Mouse (Mus musculus): ENCODE data around the gene Cfdp1. TPM values are rescaled to one million over a fixed set of nuclear protein-coding genes. Genes with fewer than 3 reads are reported as not detected.

The Cfdp1 gene
- polyA plus RNA-seq, 1 experiment, result 94.5 TPM

- Histone ChIP-seq H3K27ac (ENCODE audit: insufficient read depth, low read length) (no peak overlapping the region), H3K27me3 (ENCODE audit: control insufficient read depth, insufficient read depth, low read length) (no peaks in the 10 kb centered on the region), H3K4me3 (replicated peaks; ENCODE audit: insufficient read depth, low read depth, low read length) (no peak overlapping the region), H3K4me1 (ENCODE audit: control insufficient read depth, insufficient read depth, low read length) (peaks cover 20% of the 10 kb centered on the region)
- TF ChIP-seq CTCF (IDR thresholded peaks at IDR 0.05; ENCODE audit: borderline replicate concordance, insufficient read depth, low read depth, low read length) (peak; percentile 25; the same call in 1 of the 2 replicates), POLR2A (IDR thresholded peaks at IDR 0.05; ENCODE audit: borderline replicate concordance, insufficient read depth, low read length) (no peak)
- 35% methylated on average over 9 of the region's 9 CpGs for whole genome bisulfite sequencing
- DNase-seq, result peak in 1 of 2 experiments; percentile 30
Observed at GRCm38 (mm10) chr8:111782671-111783394, 71.3 kb downstream of the Cfdp1 start.

- WGBS, result 81% methylated on average over 2 of the region's 2 CpGs
- no peak for DNase-seq
- Histone ChIP-seq H3K27me3 (ENCODE audit: control insufficient read depth, insufficient read depth, low read length) (no peaks in the 10 kb centered on the region), H3K27ac (ENCODE audit: insufficient read depth, low read length) (no peak overlapping the region), H3K4me3 (replicated peaks; ENCODE audit: insufficient read depth, low read depth, low read length) (no peak overlapping the region), H3K4me1 (ENCODE audit: control insufficient read depth, insufficient read depth, low read length) (peaks cover 14% of the 10 kb centered on the region)
- no peak for TF ChIP-seq CTCF (IDR thresholded peaks at IDR 0.05; ENCODE audit: borderline replicate concordance, insufficient read depth, low read depth, low read length)
- TF ChIP-seq POLR2A (IDR thresholded peaks at IDR 0.05; ENCODE audit: borderline replicate concordance, insufficient read depth, low read length), result no peak
Observed at GRCm38 (mm10) chr8:111782161-111782560, 71.9 kb downstream of the Cfdp1 start.

- Histone ChIP-seq H3K4me1 (ENCODE audit: control insufficient read depth, insufficient read depth, low read length) (peaks cover 7% of the 10 kb centered on the region), H3K4me3 (replicated peaks; ENCODE audit: insufficient read depth, low read depth, low read length) (no peak overlapping the region), H3K27ac (ENCODE audit: insufficient read depth, low read length) (no peak overlapping the region), H3K27me3 (ENCODE audit: control insufficient read depth, insufficient read depth, low read length) (no peaks in the 10 kb centered on the region)
- TF ChIP-seq POLR2A (IDR thresholded peaks at IDR 0.05; ENCODE audit: borderline replicate concordance, insufficient read depth, low read length) (no peak), CTCF (IDR thresholded peaks at IDR 0.05; ENCODE audit: borderline replicate concordance, insufficient read depth, low read depth, low read length) (no peak)
- no peak for DNase-seq
- WGBS, result 94% methylated on average over 10 of the region's 10 CpGs
Observed at GRCm38 (mm10) chr8:111780697-111781424, 73.2 kb downstream of the Cfdp1 start.

DNA sequence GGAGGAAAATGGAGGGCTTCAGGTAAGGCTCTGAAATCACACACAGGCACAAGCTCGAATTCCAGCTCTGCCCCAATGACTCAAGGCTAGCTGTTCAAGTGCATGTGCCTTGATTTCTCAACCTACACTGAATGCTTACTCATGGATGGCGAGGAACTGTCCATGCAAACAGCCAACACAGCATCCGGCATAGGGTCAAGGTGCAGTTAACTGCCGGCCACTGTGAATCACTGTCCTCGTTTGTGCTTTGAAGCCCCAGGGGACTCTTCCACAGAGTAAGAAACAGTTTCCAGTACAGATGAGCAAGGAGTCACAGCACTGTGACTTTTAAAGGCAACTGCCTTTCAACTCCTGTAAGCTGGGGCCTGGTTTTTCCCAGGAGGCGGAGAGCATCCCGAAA lies 74.4 kb downstream of the Cfdp1 start:
- no peak overlapping the region for H3K4me3 ChIP-seq (replicated peaks; ENCODE audit: insufficient read depth, low read depth, low read length)
- peaks cover 7% of the 10 kb centered on the region for H3K4me1 ChIP-seq (ENCODE audit: control insufficient read depth, insufficient read depth, low read length)
- no peak overlapping the region; the same call in 1 of the 2 replicates for H3K27ac ChIP-seq (ENCODE audit: insufficient read depth, low read length)
- TF ChIP-seq POLR2A (IDR thresholded peaks at IDR 0.05; ENCODE audit: borderline replicate concordance, insufficient read depth, low read length), result no peak
- TF ChIP-seq CTCF (IDR thresholded peaks at IDR 0.05; ENCODE audit: borderline replicate concordance, insufficient read depth, low read depth, low read length), result no peak
- no peak for DNase-seq
- no peaks in the 10 kb centered on the region for H3K27me3 ChIP-seq (ENCODE audit: control insufficient read depth, insufficient read depth, low read length)
- WGBS, result 77% methylated on average over 7 of the region's 7 CpGs

DNA sequence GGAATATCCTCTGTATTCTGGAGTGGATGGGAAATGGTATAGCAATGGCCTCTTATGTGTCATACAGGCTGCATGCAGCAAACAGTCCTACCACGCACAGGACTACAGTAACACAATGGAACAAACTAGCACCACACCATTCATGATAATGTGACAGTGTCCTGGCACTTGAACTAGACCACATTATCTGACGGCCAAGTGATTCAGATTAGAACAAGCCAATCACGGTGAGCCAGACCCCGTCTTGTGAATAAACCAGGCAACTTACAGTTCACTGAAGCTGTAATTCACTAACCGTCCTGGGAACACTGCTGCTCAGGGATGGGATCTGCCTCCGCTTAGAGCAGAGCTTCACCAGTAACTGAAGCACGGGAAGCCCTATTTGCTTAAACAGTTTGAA lies 75.3 kb downstream of the Cfdp1 start:
- Histone ChIP-seq H3K4me3 (replicated peaks; ENCODE audit: insufficient read depth, low read depth, low read length) (no peak overlapping the region), H3K4me1 (ENCODE audit: control insufficient read depth, insufficient read depth, low read length) (peaks cover 7% of the 10 kb centered on the region), H3K27ac (ENCODE audit: insufficient read depth, low read length) (no peak overlapping the region), H3K27me3 (ENCODE audit: control insufficient read depth, insufficient read depth, low read length) (no peaks in the 10 kb centered on the region)
- 51% methylated on average over 7 of the region's 7 CpGs for WGBS
- no peak for DNase-seq
- TF ChIP-seq CTCF (IDR thresholded peaks at IDR 0.05; ENCODE audit: borderline replicate concordance, insufficient read depth, low read depth, low read length) (no peak), POLR2A (IDR thresholded peaks at IDR 0.05; ENCODE audit: borderline replicate concordance, insufficient read depth, low read length) (no peak)

DNA sequence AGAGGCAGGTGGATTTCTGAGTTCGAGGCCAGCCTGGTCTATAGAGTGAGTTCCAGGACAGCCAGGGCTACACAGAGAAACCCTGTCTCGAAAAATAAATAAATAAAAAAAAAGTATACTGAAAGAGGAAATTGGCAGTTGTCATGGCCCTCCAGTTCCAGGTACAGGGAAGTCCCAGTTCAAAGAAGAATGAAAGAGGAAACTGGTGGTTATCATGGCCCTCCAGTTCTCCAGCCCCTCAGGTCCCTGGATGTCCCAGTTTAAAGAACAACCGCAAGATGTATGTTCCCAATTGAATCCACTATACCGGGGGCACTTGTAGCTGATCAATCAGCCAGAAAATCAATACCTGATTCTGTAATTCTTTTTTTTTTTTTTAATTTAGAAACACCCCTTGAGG lies 77.6 kb downstream of the Cfdp1 start:
- H3K4me1 ChIP-seq (ENCODE audit: control insufficient read depth, insufficient read depth, low read length), result peaks cover 3% of the 10 kb centered on the region
- 93% methylated on average over 4 of the region's 4 CpGs for WGBS
- H3K27me3 ChIP-seq (ENCODE audit: control insufficient read depth, insufficient read depth, low read length), result no peaks in the 10 kb centered on the region
- no peak overlapping the region for H3K27ac ChIP-seq (ENCODE audit: insufficient read depth, low read length)
- H3K4me3 ChIP-seq (replicated peaks; ENCODE audit: insufficient read depth, low read depth, low read length), result no peak overlapping the region
- TF ChIP-seq POLR2A (IDR thresholded peaks at IDR 0.05; ENCODE audit: borderline replicate concordance, insufficient read depth, low read length) (no peak), CTCF (IDR thresholded peaks at IDR 0.05; ENCODE audit: borderline replicate concordance, insufficient read depth, low read depth, low read length) (no peak)
- no peak for DNase-seq

- TF ChIP-seq POLR2A (IDR thresholded peaks at IDR 0.05; ENCODE audit: borderline replicate concordance, insufficient read depth, low read length) (no peak), CTCF (IDR thresholded peaks at IDR 0.05; ENCODE audit: borderline replicate concordance, insufficient read depth, low read depth, low read length) (no peak)
- DNase-seq, result no peak
- Histone ChIP-seq H3K4me3 (replicated peaks; ENCODE audit: insufficient read depth, low read depth, low read length) (no peak overlapping the region), H3K4me1 (ENCODE audit: control insufficient read depth, insufficient read depth, low read length) (peaks cover 10% of the 10 kb centered on the region), H3K27me3 (ENCODE audit: control insufficient read depth, insufficient read depth, low read length) (no peaks in the 10 kb centered on the region), H3K27ac (ENCODE audit: insufficient read depth, low read length) (no peak overlapping the region)
- WGBS, result 94% methylated on average over 6 of the region's 6 CpGs
Observed at GRCm38 (mm10) chr8:111775766-111776165, 78.3 kb downstream of the Cfdp1 start.

- WGBS, result 84% methylated on average over 5 of the region's 5 CpGs
- H3K4me1 ChIP-seq (ENCODE audit: control insufficient read depth, insufficient read depth, low read length), result peaks cover 21% of the 10 kb centered on the region
- no peaks in the 10 kb centered on the region for H3K27me3 ChIP-seq (ENCODE audit: control insufficient read depth, insufficient read depth, low read length)
- DNase-seq, result no peak
- TF ChIP-seq CTCF (IDR thresholded peaks at IDR 0.05; ENCODE audit: borderline replicate concordance, insufficient read depth, low read depth, low read length), result no peak
- no peak for TF ChIP-seq POLR2A (IDR thresholded peaks at IDR 0.05; ENCODE audit: borderline replicate concordance, insufficient read depth, low read length)
- no peak overlapping the region for H3K4me3 ChIP-seq (replicated peaks; ENCODE audit: insufficient read depth, low read depth, low read length)
- no peak overlapping the region for H3K27ac ChIP-seq (ENCODE audit: insufficient read depth, low read length)
Observed at GRCm38 (mm10) chr8:111773476-111773875, 80.6 kb downstream of the Cfdp1 start.
